Mouse (Mus musculus) natural killer cell, adult 2 months (primary cell): ENCODE results near the gene Zfp345.
"Not testable (repeated sequence)": the region's sequence is repeated elsewhere in the genome, so short reads cannot be mapped to it uniquely, and the experiment has no call there.

Experiments
- DNase-seq, 2 experiments: peaks; one replicate each; pipeline ENCODE4 v3.0.0; 2022; ENCODE audit warnings: low spot score in 2 of 2

Gene Zfp345

GRCm38 (mm10) chr2:150484939-150485778 is at the start of gene Zfp345:
Gene Zfp345 (minus strand): TSS chr2:150485091.
- peak; percentile 15 to 16 for DNase-seq

- DNase-seq = no peak
These were observed 40.9 kb upstream of the Zfp345 start for GRCm38 (mm10) chr2:150525703-150526207.

- DNase-seq = no peak
These were observed 27.9 kb upstream of the Zfp345 start for GRCm38 (mm10) chr2:150512837-150513236.

GRCm38 (mm10) chr2:150500124-150500973 is 15.5 kb upstream of the Zfp345 start:
- not testable (repeated sequence) for DNase-seq

- DNase-seq = no peak
These were observed 8.1 kb upstream of the Zfp345 start for GRCm38 (mm10) chr2:150493031-150493430.

GRCm38 (mm10) chr2:150451180-150451919 is 33.5 kb downstream of the Zfp345 start, which contains the start of gene Zfp442:
Gene Zfp442 (minus strand): TSS chr2:150451486.
- DNase-seq = peak; percentile 4 to 18

- DNase-seq = not testable (repeated sequence)
These were observed 45.8 kb downstream of the Zfp345 start for GRCm38 (mm10) chr2:150439084-150439483.
